Mouse (Mus musculus) testis, adult 2 months (tissue): ENCODE measurements around the gene Smyd2. TPM values are rescaled to one million over a fixed set of nuclear protein-coding genes. Genes with fewer than 3 reads are reported as not detected.

Experiments
- H3K27ac ChIP-seq: fragments of 200-500 bp; 2 replicates; pipeline ENCODE4 v1.5.1; 2012; ENCODE audit warnings: low read depth, low read length; ENCODE audit not compliant: control insufficient read depth, insufficient read depth
- H3K27me3 ChIP-seq: fragments of 200-500 bp; 2 replicates; pipeline ENCODE4 v1.6.1; 2012; ENCODE audit warnings: mild to moderate bottlenecking, low read length, moderate library complexity; ENCODE audit not compliant: control insufficient read depth, insufficient read depth
- H3K36me3 ChIP-seq: fragments of 200-500 bp; 2 replicates; pipeline ENCODE4 v1.6.1; 2012; ENCODE audit warnings: mild to moderate bottlenecking, low read length; ENCODE audit not compliant: control insufficient read depth, insufficient read depth
- H3K4me1 ChIP-seq: fragments of 200-500 bp; 2 replicates; pipeline ENCODE4 v1.6.1; 2012; ENCODE audit warnings: low read length; ENCODE audit not compliant: control insufficient read depth, insufficient read depth
- H3K4me3 ChIP-seq: fragments of 200-500 bp; 2 replicates; pipeline ENCODE4 v1.5.1; 2012; ENCODE audit warnings: low read depth, mild to moderate bottlenecking, low read length, moderate library complexity, mixed read lengths; ENCODE audit not compliant: control insufficient read depth
- CTCF ChIP-seq: fragments of 200-500 bp; IDR thresholded peaks from 2 replicates; pipeline ENCODE4 v1.5.1; 2012; ENCODE audit warnings: low read depth, mild to moderate bottlenecking, inconsistent platforms, low read length, moderate library complexity; ENCODE audit not compliant: control insufficient read depth, insufficient read depth, insufficient replicate concordance
- POLR2A ChIP-seq: fragments of 200-500 bp; IDR thresholded peaks from 2 replicates; pipeline ENCODE4 v1.6.1; 2012; ENCODE audit warnings: low read depth, mild to moderate bottlenecking, inconsistent platforms, low read length, moderate library complexity; ENCODE audit not compliant: control insufficient read depth
- polyA plus RNA-seq: library from polyadenylated mRNA; depleted of rRNA; stranded (reverse); fragments of >200 nt; gene quantifications from 2 replicates; pipeline ENCODE4 v1.2.3, GENCODE M21; 2012

The Smyd2 gene
- polyA plus RNA-seq, 1 experiment: 22.1 TPM

DNA sequence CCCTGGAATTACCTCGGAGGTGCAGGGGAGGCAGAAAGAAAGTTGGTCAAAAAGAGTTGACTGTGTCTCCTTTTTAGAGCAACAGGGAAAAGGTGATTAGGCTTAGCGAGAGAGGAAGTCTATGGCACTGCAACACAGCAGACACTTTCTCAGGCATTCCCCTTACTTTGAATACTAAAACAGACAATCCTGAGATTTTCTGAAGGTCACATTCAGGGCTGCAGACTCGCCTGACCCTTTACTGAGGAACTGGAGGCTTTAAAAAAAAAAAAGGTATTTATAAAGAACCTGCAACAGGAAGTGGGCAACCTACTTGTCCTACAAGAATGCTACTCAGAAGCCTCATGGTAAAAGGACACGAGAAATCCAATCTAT lies 5.0 kb downstream of the Smyd2 start:
- H3K27ac ChIP-seq: no peak overlapping the region
- peaks cover 9% of the 10 kb centered on the region for H3K4me1 ChIP-seq
- H3K4me3 ChIP-seq: no peak overlapping the region
- H3K27me3 ChIP-seq: no peaks in the 10 kb centered on the region
- no peak for TF ChIP-seq POLR2A
- TF ChIP-seq CTCF: no peak
- H3K36me3 ChIP-seq: no peaks in the 10 kb centered on the region

DNA sequence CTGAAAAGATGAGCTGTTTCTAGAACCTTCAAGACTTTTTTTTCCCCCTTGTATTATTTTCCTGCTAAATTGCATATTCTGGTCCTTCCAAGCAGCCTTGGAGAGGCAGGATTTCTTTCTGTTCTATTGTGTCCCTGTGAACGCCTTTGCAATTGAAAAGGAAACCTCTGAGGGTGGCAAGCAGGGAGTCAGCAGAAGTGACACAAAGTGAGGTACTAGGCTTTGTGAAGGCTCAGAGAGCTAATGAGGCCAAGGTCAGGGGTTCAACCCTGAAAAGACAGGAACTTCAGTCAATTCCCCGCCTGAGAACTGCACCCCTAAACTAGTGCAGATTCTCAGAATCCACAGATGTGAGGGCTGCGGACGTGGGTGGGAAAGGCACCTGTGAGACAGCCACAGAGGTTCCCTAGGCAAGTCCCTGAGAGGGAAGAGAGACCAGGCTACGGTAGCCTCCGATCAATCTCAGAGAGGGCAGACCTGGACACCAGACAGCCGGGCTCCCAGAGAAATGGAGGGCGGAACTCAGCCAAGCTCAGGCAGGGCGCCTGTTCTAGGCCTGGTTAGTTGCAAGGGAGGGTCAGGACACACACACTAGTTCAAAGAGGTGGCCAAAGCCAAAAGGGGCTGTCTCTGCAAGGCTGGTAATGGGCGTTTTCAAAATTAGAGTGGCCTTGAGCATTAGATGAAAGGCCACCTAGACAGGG lies 5.6 kb downstream of the Smyd2 start:
- no peak overlapping the region for H3K27ac ChIP-seq
- H3K36me3 ChIP-seq: no peaks in the 10 kb centered on the region
- peaks cover 9% of the 10 kb centered on the region for H3K4me1 ChIP-seq
- TF ChIP-seq POLR2A (no peak), CTCF (no peak)
- H3K27me3 ChIP-seq: no peaks in the 10 kb centered on the region
- no peak overlapping the region for H3K4me3 ChIP-seq

DNA sequence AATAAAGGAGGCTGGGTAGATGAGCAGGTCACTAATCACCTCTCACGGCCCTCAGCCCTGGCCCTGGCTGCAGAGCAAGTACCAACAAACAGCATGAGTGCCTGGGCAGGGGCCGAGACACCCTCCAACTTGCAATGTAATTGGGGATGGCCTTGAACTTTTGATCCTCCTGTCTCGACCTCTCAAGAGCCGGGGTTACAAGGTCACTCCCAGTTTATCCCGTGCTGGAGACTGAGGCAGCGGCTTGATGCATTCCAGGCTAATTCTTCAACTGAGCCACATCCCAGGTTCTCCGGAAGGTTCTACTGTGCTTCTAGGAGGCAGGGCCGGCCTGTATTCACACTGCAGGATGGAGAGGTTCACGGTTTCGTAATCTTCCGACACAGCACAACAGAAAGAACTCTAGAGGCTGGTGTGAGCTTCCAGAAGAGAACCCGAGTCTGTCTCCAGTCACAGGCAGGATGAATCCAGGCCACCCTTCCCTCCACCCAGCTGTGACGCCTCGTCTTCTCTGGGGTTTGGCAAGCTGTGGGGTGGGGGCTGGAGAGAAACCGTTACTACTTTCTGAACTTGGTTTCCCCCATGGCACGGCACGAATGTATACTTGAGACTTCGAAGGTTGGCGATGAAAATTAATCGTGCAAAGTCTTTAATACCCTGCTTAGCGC lies 8.9 kb downstream of the Smyd2 start:
- TF ChIP-seq POLR2A: no peak
- no peak for TF ChIP-seq CTCF
- no peaks in the 10 kb centered on the region for H3K36me3 ChIP-seq
- no peaks in the 10 kb centered on the region for H3K4me1 ChIP-seq
- H3K27me3 ChIP-seq: no peaks in the 10 kb centered on the region
- peak overlapping the region; percentile 27; the same call in 1 of the 2 replicates for H3K27ac ChIP-seq
- H3K4me3 ChIP-seq: no peak overlapping the region

DNA sequence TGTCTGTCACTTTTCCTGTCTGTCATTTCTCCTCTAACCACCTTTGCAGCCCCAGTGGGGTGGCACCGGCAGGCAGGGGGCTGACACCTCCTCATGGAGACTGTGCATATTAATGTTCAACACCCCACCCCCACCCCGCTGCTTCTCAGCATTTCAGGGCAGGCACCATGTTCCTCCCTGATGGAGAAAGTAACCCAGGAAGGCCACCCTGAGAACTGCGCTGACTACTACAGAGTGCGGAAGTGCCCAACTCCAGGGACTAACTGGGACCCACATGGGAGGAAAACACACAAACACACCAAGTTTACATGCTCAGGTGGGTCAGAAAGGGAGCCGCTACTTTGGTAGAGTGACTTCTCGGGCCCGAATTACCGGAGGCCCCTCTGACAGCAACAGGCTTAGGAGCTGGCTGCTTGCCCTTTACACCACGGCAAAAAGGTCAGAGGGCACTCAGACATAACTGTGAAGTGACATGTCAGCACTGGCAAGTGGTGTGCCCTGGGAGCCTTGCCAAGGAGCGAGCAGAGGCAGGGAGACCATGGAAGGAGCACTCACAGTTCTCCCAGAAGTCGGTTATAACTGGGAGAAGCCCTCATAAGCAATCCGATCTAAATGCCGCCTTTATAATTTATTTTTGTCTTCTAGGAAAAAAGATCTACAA lies 11.3 kb downstream of the Smyd2 start:
- Histone ChIP-seq H3K4me3 (no peak overlapping the region), H3K4me1 (no peaks in the 10 kb centered on the region), H3K27me3 (no peaks in the 10 kb centered on the region), H3K27ac (no peak overlapping the region), H3K36me3 (no peaks in the 10 kb centered on the region)
- TF ChIP-seq POLR2A (no peak), CTCF (no peak)

DNA sequence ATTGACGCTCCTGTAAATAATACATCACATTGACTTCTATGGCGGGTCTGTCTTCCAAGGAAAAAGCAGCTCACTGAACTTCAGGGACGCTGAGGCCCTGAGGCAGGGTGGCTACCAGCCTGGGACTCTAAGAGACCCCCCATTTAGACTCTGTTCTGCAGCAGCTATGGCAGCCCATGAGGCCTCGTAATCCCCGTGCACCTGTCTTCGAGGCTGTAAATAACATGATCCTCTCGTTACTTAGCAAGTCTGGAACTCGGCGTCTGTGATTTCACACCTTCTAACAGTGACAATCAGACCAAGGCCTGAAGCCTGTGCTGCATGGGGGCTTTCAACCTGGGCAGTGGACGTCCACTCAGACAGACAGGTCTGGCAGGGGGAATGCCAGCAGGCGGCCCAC lies 19.0 kb downstream of the Smyd2 start:
- no peak for TF ChIP-seq POLR2A
- no peak for TF ChIP-seq CTCF
- Histone ChIP-seq H3K27me3 (no peaks in the 10 kb centered on the region), H3K36me3 (no peaks in the 10 kb centered on the region), H3K27ac (no peak overlapping the region), H3K4me3 (no peak overlapping the region), H3K4me1 (peaks cover 2% of the 10 kb centered on the region; the same call in 1 of the 2 replicates)

DNA sequence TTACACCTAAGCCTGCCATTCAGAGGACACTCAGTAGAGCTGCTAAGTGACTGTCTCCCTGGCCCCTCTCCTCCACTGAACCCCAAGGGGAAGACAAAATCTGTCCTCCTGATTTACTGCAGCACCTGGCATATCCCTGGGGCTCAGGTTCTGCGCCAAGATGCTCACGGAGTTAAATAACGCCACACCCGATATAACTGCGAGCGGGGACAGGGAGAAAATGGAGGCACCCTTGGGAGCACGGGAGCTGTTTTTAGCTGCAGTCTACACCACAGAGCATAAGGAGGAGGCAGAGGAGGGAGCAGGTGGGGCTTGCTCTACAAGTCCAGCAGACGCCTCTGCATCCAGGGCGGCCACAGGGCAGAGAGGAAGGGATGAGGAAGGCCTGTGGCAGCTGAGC lies 19.8 kb downstream of the Smyd2 start:
- H3K27ac ChIP-seq: no peak overlapping the region
- no peak overlapping the region for H3K4me3 ChIP-seq
- TF ChIP-seq POLR2A (no peak), CTCF (no peak)
- no peaks in the 10 kb centered on the region for H3K27me3 ChIP-seq
- peaks cover 2% of the 10 kb centered on the region; the same call in 1 of the 2 replicates for H3K4me1 ChIP-seq
- no peaks in the 10 kb centered on the region for H3K36me3 ChIP-seq

DNA sequence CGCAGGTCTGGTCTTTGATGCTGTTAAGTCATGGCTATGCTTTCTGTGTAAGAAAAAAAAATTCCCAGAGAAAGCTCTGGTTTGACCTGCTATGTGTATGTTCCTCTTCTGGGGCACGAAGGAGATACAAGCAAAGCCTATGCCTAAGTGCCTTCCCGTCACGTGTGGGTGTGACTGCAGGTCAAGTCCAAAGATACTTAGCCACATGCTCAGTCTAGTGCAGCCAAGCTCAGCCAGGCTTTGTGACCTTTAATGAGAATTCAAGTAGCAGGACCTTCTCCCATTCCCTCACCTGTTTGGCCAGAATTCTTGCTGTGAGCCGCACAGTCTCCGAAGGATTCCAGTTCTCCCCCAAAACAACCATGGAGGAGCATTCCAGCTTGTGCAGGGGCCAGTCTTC lies 22.6 kb downstream of the Smyd2 start:
- no peaks in the 10 kb centered on the region for H3K36me3 ChIP-seq
- no peak overlapping the region for H3K27ac ChIP-seq

More for the DNA sequence above, 22.6 kb downstream of the Smyd2 start:
- Histone ChIP-seq H3K4me1 (peaks cover 2% of the 10 kb centered on the region; the same call in 1 of the 2 replicates), H3K27me3 (no peaks in the 10 kb centered on the region), H3K4me3 (no peak overlapping the region)
- TF ChIP-seq POLR2A: no peak
- no peak for TF ChIP-seq CTCF
